Mouse (Mus musculus): Measurements from ENCODE around the gene Fam163b. TPM values are rescaled to one million over a fixed set of nuclear protein-coding genes. Genes with fewer than 3 reads are reported as not detected.

The Fam163b gene
- total RNA-seq, 1 experiment: not detected

DNA sequence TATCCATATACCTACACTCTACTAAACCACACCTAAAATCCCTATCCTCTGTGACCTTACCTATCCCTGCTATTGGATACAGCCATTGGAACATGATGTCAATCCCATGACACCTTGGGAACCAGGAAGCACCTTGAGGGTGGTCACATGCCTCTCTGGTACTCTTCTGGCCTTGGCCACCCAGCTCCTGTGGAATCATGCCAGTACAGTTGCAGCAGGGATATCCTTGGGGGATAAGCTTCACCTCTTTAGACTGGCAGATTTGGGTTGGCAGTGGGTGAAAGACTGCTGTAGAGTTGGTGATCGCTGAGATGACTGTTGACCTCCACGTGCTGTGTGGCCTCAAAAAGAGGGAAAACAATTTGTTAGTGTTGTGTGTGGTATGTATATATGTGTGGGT lies 19.2 kb upstream of the Fam163b start:
- TF ChIP-seq ZNF384 (IDR thresholded peaks at IDR 0.05; ENCODE audit: low read depth, low read length) (no peak), CHD2 (IDR thresholded peaks at IDR 0.05; ENCODE audit: low read depth, low read length) (no peak), MAFK (IDR thresholded peaks at IDR 0.05; ENCODE audit: insufficient read depth, low read depth, low read length) (no peak), ZC3H11A (IDR thresholded peaks at IDR 0.05; ENCODE audit: borderline replicate concordance, low read depth, low read length) (no peak), HCFC1 (IDR thresholded peaks at IDR 0.05; ENCODE audit: borderline replicate concordance, insufficient read depth, low read length) (no peak)
- Histone ChIP-seq H3K36me3 (ENCODE audit: control insufficient read depth, insufficient read depth, low read length, poor library complexity, severe bottlenecking) (no peaks in the 10 kb centered on the region), H3K9ac (ENCODE audit: insufficient read depth, low read depth, low read length, poor library complexity, severe bottlenecking) (no peak overlapping the region), H3K9me3 (ENCODE audit: control insufficient read depth, insufficient read depth, low read depth, low read length) (no peaks in the 10 kb centered on the region), H3K4me3 (ENCODE audit: insufficient read depth in 1 of 2, low read depth in 1 of 2, low read length in 2 of 2, poor library complexity in 1 of 2, severe bottlenecking in 1 of 2) (no peak overlapping the region), H3K27ac (ENCODE audit: insufficient read depth, low read depth, low read length, poor library complexity, severe bottlenecking) (no peak overlapping the region), H3K4me1 (ENCODE audit: control insufficient read depth in 2 of 2, insufficient read depth in 2 of 2, low read length in 2 of 2, poor library complexity in 1 of 2) (no peaks in the 10 kb centered on the region)
- no peak for DNase-seq (ENCODE audit: low read depth, low spot score)
- in situ Hi-C loops (cut with MboI; ENCODE audit: low sequenced_read_pairs in 2 of 2, unreplicated experiment in 2 of 2): no loop called here

- no peaks in the 10 kb centered on the region for H3K36me3 ChIP-seq (ENCODE audit: control insufficient read depth, insufficient read depth, low read length, poor library complexity, severe bottlenecking)
- H3K4me3 ChIP-seq (ENCODE audit: insufficient read depth in 1 of 2, low read depth in 1 of 2, low read length in 2 of 2, poor library complexity in 1 of 2, severe bottlenecking in 1 of 2): no peak overlapping the region
- DNase-seq (ENCODE audit: low read depth, low spot score): no peak
- H3K9ac ChIP-seq (ENCODE audit: insufficient read depth, low read depth, low read length, poor library complexity, severe bottlenecking): no peak overlapping the region
- no peak overlapping the region for H3K27ac ChIP-seq (ENCODE audit: insufficient read depth, low read depth, low read length, poor library complexity, severe bottlenecking)
- no peaks in the 10 kb centered on the region for H3K9me3 ChIP-seq (ENCODE audit: control insufficient read depth, insufficient read depth, low read depth, low read length)
- in situ Hi-C loops (cut with MboI; ENCODE audit: low sequenced_read_pairs in 2 of 2, unreplicated experiment in 2 of 2): no loop called here
- TF ChIP-seq MAFK (IDR thresholded peaks at IDR 0.05; ENCODE audit: insufficient read depth, low read depth, low read length) (no peak), ZC3H11A (IDR thresholded peaks at IDR 0.05; ENCODE audit: borderline replicate concordance, low read depth, low read length) (no peak), ZNF384 (IDR thresholded peaks at IDR 0.05; ENCODE audit: low read depth, low read length) (no peak), CHD2 (IDR thresholded peaks at IDR 0.05; ENCODE audit: low read depth, low read length) (no peak), HCFC1 (IDR thresholded peaks at IDR 0.05; ENCODE audit: borderline replicate concordance, insufficient read depth, low read length) (no peak)
- H3K4me1 ChIP-seq (ENCODE audit: control insufficient read depth in 2 of 2, insufficient read depth in 2 of 2, low read length in 2 of 2, poor library complexity in 1 of 2): peaks cover 0 to 4% of the 10 kb centered on the region in 2 experiments; a peak in 1 of 4 replicates
Observed at GRCm38 (mm10) chr2:27156596-27156995, 14.3 kb upstream of the Fam163b start.

- no peak overlapping the region for H3K27ac ChIP-seq (ENCODE audit: insufficient read depth, low read depth, low read length, poor library complexity, severe bottlenecking)
- no peak overlapping the region for H3K4me3 ChIP-seq (ENCODE audit: insufficient read depth in 1 of 2, low read depth in 1 of 2, low read length in 2 of 2, poor library complexity in 1 of 2, severe bottlenecking in 1 of 2)
- H3K36me3 ChIP-seq (ENCODE audit: control insufficient read depth, insufficient read depth, low read length, poor library complexity, severe bottlenecking): no peaks in the 10 kb centered on the region
- TF ChIP-seq ZNF384 (IDR thresholded peaks at IDR 0.05; ENCODE audit: low read depth, low read length) (no peak), ZC3H11A (IDR thresholded peaks at IDR 0.05; ENCODE audit: borderline replicate concordance, low read depth, low read length) (no peak), MAFK (IDR thresholded peaks at IDR 0.05; ENCODE audit: insufficient read depth, low read depth, low read length) (no peak), CHD2 (IDR thresholded peaks at IDR 0.05; ENCODE audit: low read depth, low read length) (no peak), HCFC1 (IDR thresholded peaks at IDR 0.05; ENCODE audit: borderline replicate concordance, insufficient read depth, low read length) (no peak)
- H3K4me1 ChIP-seq (ENCODE audit: control insufficient read depth in 2 of 2, insufficient read depth in 2 of 2, low read length in 2 of 2, poor library complexity in 1 of 2): peaks cover 0 to 4% of the 10 kb centered on the region in 2 experiments; a peak in 1 of 4 replicates
- in situ Hi-C loops (cut with MboI; ENCODE audit: low sequenced_read_pairs in 2 of 2, unreplicated experiment in 2 of 2): no loop called here
- no peaks in the 10 kb centered on the region for H3K9me3 ChIP-seq (ENCODE audit: control insufficient read depth, insufficient read depth, low read depth, low read length)
- H3K9ac ChIP-seq (ENCODE audit: insufficient read depth, low read depth, low read length, poor library complexity, severe bottlenecking): no peak overlapping the region
- DNase-seq (ENCODE audit: low read depth, low spot score): no peak
Observed at GRCm38 (mm10) chr2:27154466-27155185, 12.3 kb upstream of the Fam163b start.

DNA sequence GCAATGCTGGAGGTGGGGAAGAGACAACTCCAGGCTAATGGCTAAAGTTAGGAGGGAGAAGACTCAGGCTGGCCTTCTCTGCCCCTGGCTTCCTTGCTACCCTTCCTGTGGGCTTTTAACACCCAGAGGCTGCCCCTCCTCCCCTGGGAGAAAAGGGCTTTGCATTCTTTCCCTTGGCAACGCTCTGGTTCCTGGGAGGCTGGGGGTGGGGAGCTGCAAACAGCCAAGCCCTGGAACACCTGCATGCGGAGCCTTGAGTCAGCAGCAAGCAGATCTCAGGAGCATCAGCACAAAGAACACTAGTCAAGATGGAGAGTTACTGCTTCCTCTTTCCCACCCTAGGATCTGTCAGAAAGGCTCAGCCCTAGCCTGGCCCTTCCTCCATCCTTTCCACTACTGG lies 7.2 kb upstream of the Fam163b start:
- no peak for DNase-seq (ENCODE audit: low read depth, low spot score)
- H3K4me1 ChIP-seq (ENCODE audit: control insufficient read depth in 2 of 2, insufficient read depth in 2 of 2, low read length in 2 of 2, poor library complexity in 1 of 2): no peaks in the 10 kb centered on the region

More for the DNA sequence above, 7.2 kb upstream of the Fam163b start:
- in situ Hi-C loops (cut with MboI; ENCODE audit: low sequenced_read_pairs in 2 of 2, unreplicated experiment in 2 of 2): no loop called here
- Histone ChIP-seq H3K4me3 (ENCODE audit: insufficient read depth in 1 of 2, low read depth in 1 of 2, low read length in 2 of 2, poor library complexity in 1 of 2, severe bottlenecking in 1 of 2) (no peak overlapping the region), H3K9me3 (ENCODE audit: control insufficient read depth, insufficient read depth, low read depth, low read length) (no peaks in the 10 kb centered on the region), H3K9ac (ENCODE audit: insufficient read depth, low read depth, low read length, poor library complexity, severe bottlenecking) (no peak overlapping the region), H3K27ac (ENCODE audit: insufficient read depth, low read depth, low read length, poor library complexity, severe bottlenecking) (no peak overlapping the region), H3K36me3 (ENCODE audit: control insufficient read depth, insufficient read depth, low read length, poor library complexity, severe bottlenecking) (no peaks in the 10 kb centered on the region)
- TF ChIP-seq CHD2 (IDR thresholded peaks at IDR 0.05; ENCODE audit: low read depth, low read length) (no peak), MAFK (IDR thresholded peaks at IDR 0.05; ENCODE audit: insufficient read depth, low read depth, low read length) (no peak), ZC3H11A (IDR thresholded peaks at IDR 0.05; ENCODE audit: borderline replicate concordance, low read depth, low read length) (no peak), HCFC1 (IDR thresholded peaks at IDR 0.05; ENCODE audit: borderline replicate concordance, insufficient read depth, low read length) (no peak)
